Mouse (Mus musculus) heart, adult 8-10 months (tissue): ENCODE measurements around the gene 6030468B19Rik. TPM values are rescaled to one million over a fixed set of nuclear protein-coding genes. Genes with fewer than 3 reads are reported as not detected.
"Not testable (repeated sequence)": the region's sequence is repeated elsewhere in the genome, so short reads cannot be mapped to it uniquely, and the experiment has no call there.

Experiments
- DNase-seq: peaks from one replicate; pipeline ENCODE4 v3.0.0; 2022; ENCODE audit warnings: low spot score
- total RNA-seq, 4 experiments: library from RNA; stranded (reverse); gene quantifications; 2 replicates each; pipeline ENCODE4 v1.2.4; 2022

The 6030468B19Rik gene
- total RNA-seq, 4 experiments from 2014 or later, result not detected

- no peak for DNase-seq
These were observed 18.5 kb upstream of the 6030468B19Rik start for GRCm38 (mm10) chr11:117778851-117779433.

GRCm38 (mm10) chr11:117779434-117780198, 17.8 kb upstream of the 6030468B19Rik start:
- peak; percentile 84 for DNase-seq

GRCm38 (mm10) chr11:117780199-117780515, 17.3 kb upstream of the 6030468B19Rik start:
- DNase-seq, result no peak

GRCm38 (mm10) chr11:117780582-117781111, 16.8 kb upstream of the 6030468B19Rik start:
- peak; percentile 89 for DNase-seq

GRCm38 (mm10) chr11:117781199-117781821, 16.1 kb upstream of the 6030468B19Rik start:
- DNase-seq, result peak; percentile 77

- DNase-seq, result peak; percentile 71
These were observed 15.3 kb upstream of the 6030468B19Rik start, which contains the start of the genes Tmc8 and Tmc6 for GRCm38 (mm10) chr11:117781993-117782704. Gene Tmc8, plus strand, starts transcription at chr11:117782076. Gene Tmc6, minus strand, starts transcription at chr11:117782198.

- no peak for DNase-seq
These were observed 14.8 kb upstream of the 6030468B19Rik start for GRCm38 (mm10) chr11:117782705-117783034.

- peak; percentile 59 for DNase-seq
These were observed 14.4 kb upstream of the 6030468B19Rik start for GRCm38 (mm10) chr11:117783089-117783488.

- DNase-seq, result no peak
These were observed 13.7 kb upstream of the 6030468B19Rik start for GRCm38 (mm10) chr11:117783683-117784309.

GRCm38 (mm10) chr11:117786294-117786693, 11.2 kb upstream of the 6030468B19Rik start:
- DNase-seq, result no peak

- DNase-seq, result not testable (repeated sequence)
These were observed 9.0 kb upstream of the 6030468B19Rik start for GRCm38 (mm10) chr11:117788481-117788880.

- peak; percentile 62 for DNase-seq
These were observed 7.2 kb upstream of the 6030468B19Rik start for GRCm38 (mm10) chr11:117790286-117790685.

- DNase-seq, result no peak
These were observed 6.6 kb upstream of the 6030468B19Rik start for GRCm38 (mm10) chr11:117790703-117791440.

GRCm38 (mm10) chr11:117791441-117791761, 6.1 kb upstream of the 6030468B19Rik start:
- no peak for DNase-seq

- no peak for DNase-seq
These were observed 5.1 kb upstream of the 6030468B19Rik start for GRCm38 (mm10) chr11:117792281-117792888.

- no peak for DNase-seq
These were observed 3.4 kb upstream of the 6030468B19Rik start for GRCm38 (mm10) chr11:117794035-117794551.

GRCm38 (mm10) chr11:117796954-117797353, 506 bp upstream of the 6030468B19Rik start:
- no peak for DNase-seq

- no peak for DNase-seq
These were observed 691 bp downstream of the 6030468B19Rik start for GRCm38 (mm10) chr11:117798160-117798541.

GRCm38 (mm10) chr11:117799174-117799573, 1.7 kb downstream of the 6030468B19Rik start:
- no peak for DNase-seq

- DNase-seq, result no peak
These were observed 2.6 kb downstream of the 6030468B19Rik start for GRCm38 (mm10) chr11:117800038-117800437.
